Mouse (Mus musculus) retina, postnatal 7 days (tissue): Measurements from ENCODE around the gene Olfr91.
A peak's percentile ranks its signal among the peaks of the same experiment; 100 is the strongest.

Source experiments
- DNase-seq: peaks from one replicate; pipeline ENCODE4 v3.0.0-alpha.2; 2012; ENCODE audit warnings: low read depth, low spot score

Olfr91 gene

GRCm38 (mm10) chr17:37062101-37062641 lies 35.9 kb downstream of the Olfr91 start:
- DNase-seq, result no peak

GRCm38 (mm10) chr17:37061435-37061834 lies 36.6 kb downstream of the Olfr91 start:
- DNase-seq, result no peak

- no peak for DNase-seq
Observed at GRCm38 (mm10) chr17:37056957-37057356, 41.1 kb downstream of the Olfr91 start.

- DNase-seq, result no peak
Observed at GRCm38 (mm10) chr17:37051745-37052144, 46.3 kb downstream of the Olfr91 start.

GRCm38 (mm10) chr17:37050876-37051275 lies 47.2 kb downstream of the Olfr91 start:
- no peak for DNase-seq

GRCm38 (mm10) chr17:37050399-37050798 lies 47.7 kb downstream of the Olfr91 start:
- DNase-seq, result peak; percentile 54

- DNase-seq, result peak; percentile 48
Observed at GRCm38 (mm10) chr17:37049570-37050310, 48.3 kb downstream of the Olfr91 start.

- no peak for DNase-seq
Observed at GRCm38 (mm10) chr17:37048383-37048782, 49.7 kb downstream of the Olfr91 start.

- DNase-seq, result peak; percentile 20
Observed at GRCm38 (mm10) chr17:37047981-37048380, 50.1 kb downstream of the Olfr91 start.

- no peak for DNase-seq
Observed at GRCm38 (mm10) chr17:37047332-37047976, 50.6 kb downstream of the Olfr91 start.

GRCm38 (mm10) chr17:37046312-37047112 lies 51.6 kb downstream of the Olfr91 start:
- DNase-seq, result peak; percentile 14

GRCm38 (mm10) chr17:37045611-37046311 lies 52.3 kb downstream of the Olfr91 start, which contains the start of gene Gabbr1:
Gene Gabbr1 (plus strand): TSS chr17:37045966.
- peak; percentile 64 for DNase-seq

- DNase-seq, result no peak
Observed at GRCm38 (mm10) chr17:37044651-37045244, 53.3 kb downstream of the Olfr91 start.
